Comparison of ENCODE assay signal across 8 mouse cellular contexts in genomic region chr1:153395706-153396105, GRCm38 (mm10). TPM values are rescaled to one million over a fixed set of nuclear protein-coding genes. Genes with fewer than 3 reads are reported as not detected.
A peak's percentile ranks its signal among the peaks of the same experiment; 100 is the strongest.
DNase-seq lines count a peak whose midpoint lies in the region; ATAC-seq and TF ChIP-seq lines count a peak whose summit lies in the region.
"Not testable (repeated sequence)": the region's sequence is repeated elsewhere in the genome, so short reads cannot be mapped to it uniquely, and the experiment has no call there.

No protein-coding gene starts in this region.

- not testable (repeated sequence) for TF ChIP-seq CTCF in hindbrain, postnatal 0 days (IDR thresholded peaks at IDR 0.05; ENCODE audit: low read depth)

- not testable (repeated sequence) for ATAC-seq in hindbrain, postnatal 0 days

- 68% methylated on average over 4 of the region's 4 CpGs for WGBS in hindbrain, postnatal 0 days

- not testable (repeated sequence) for H3K4me3 ChIP-seq in hindbrain, postnatal 0 days (ENCODE audit: low read length)

- DNase-seq in cerebellum, postnatal 10 days: peak; percentile 49 to 57
- peak; percentile 89 for DNase-seq in heart, adult 11 months
- DNase-seq in heart, adult 18-20 months: peak; percentile 11 to 24
- DNase-seq in heart, postnatal 10 days: peak; percentile 41
- DNase-seq in heart, postnatal 4 days: peak; percentile 59
- peak; percentile 23 for DNase-seq in hindbrain, postnatal 0 days (ENCODE audit: low spot score)
- DNase-seq in kidney, postnatal 10 days: peak; percentile 25
- peak; percentile 56 for DNase-seq in left cerebral cortex, postnatal 4 days

- H3K9ac ChIP-seq in hindbrain, postnatal 0 days (replicated peaks; ENCODE audit: low read length): not testable (repeated sequence)

- not testable (repeated sequence) for H3K36me3 ChIP-seq in hindbrain, postnatal 0 days (ENCODE audit: insufficient read depth, low read length)

- not testable (repeated sequence) for H3K27ac ChIP-seq in hindbrain, postnatal 0 days

- not testable (repeated sequence) for H3K9me3 ChIP-seq in hindbrain, postnatal 0 days (ENCODE audit: low read length)

- H3K4me1 ChIP-seq in hindbrain, postnatal 0 days (ENCODE audit: insufficient read depth, low read length): not testable (repeated sequence)

- not testable (repeated sequence) for H3K4me2 ChIP-seq in hindbrain, postnatal 0 days (ENCODE audit: low read depth, low read length)

- not testable (repeated sequence) for H3K27me3 ChIP-seq in hindbrain, postnatal 0 days (ENCODE audit: insufficient read depth, low read length)

- intact Hi-C loops in heart, postnatal 10 days (cut with DNase I): loop anchor here (10.0 kb wide), 1 partner anchor 601 kb away; no protein-coding TSS in a partner anchor
- intact Hi-C loops in left cerebral cortex, postnatal 4 days (cut with DNase I): not testable (repeated sequence)

RNA-seq across cellular contexts. Expression of gene Shcbp1l, which starts 29.3 kb away (rescaled TPM):
- total RNA-seq in heart, adult 18-20 months (2021): not detected
- not detected for total RNA-seq in heart, postnatal 10 days (2021)
- not detected for total RNA-seq in heart, postnatal 4 days (2021)
- total RNA-seq in hindbrain, postnatal 0 days (2014; rRNA removed): 0.50 and 2.2 TPM in 2 replicates
- polyA plus RNA-seq in hindbrain, postnatal 0 days (2015; fragmentation: Nextera tagmentation; extraction: Ambion mirVana): 1.3 and 1.9 TPM in 2 replicates
- 1 to 10 TPM; 2.8 to 3.2 TPM for total RNA-seq in left cerebral cortex, postnatal 4 days (2021)

Comparison
In these comparisons a context has a peak if more than half of its experiments do, and no peak if none do; other contexts are left out.
1. DNase-seq: peak in every context shown above with its lines; median percentile 89 in heart, adult 11 months; 59 in heart, postnatal 4 days; 56 in left cerebral cortex, postnatal 4 days; 53 in cerebellum, postnatal 10 days; 41 in heart, postnatal 10 days; 25 in kidney, postnatal 10 days; 23 in hindbrain, postnatal 0 days; 18 in heart, adult 18-20 months.